In genomic region chr11:4946947-4947812, GRCm38 (mm10) we compare ENCODE assay signal across 8 mouse cellular contexts. TPM values are rescaled to one million over a fixed set of nuclear protein-coding genes. Genes with fewer than 3 reads are reported as not detected.
DNase-seq lines count a peak whose midpoint lies in the region; ATAC-seq lines count a peak whose summit lies in the region.

No protein-coding gene starts in this region.

- H3K4me3 ChIP-seq in intestine, embryonic 14.5 days (ENCODE audit: low read depth, low read length), result peak overlapping the region; percentile 47

- H3K4me2 ChIP-seq in intestine, embryonic 14.5 days (ENCODE audit: low read length), result peak overlapping the region; percentile 86

- no peak overlapping the region for H3K27ac ChIP-seq in intestine, embryonic 14.5 days (ENCODE audit: low read depth)

- peak; percentile 98 for DNase-seq in MN1 (ENCODE audit: low spot score)
- DNase-seq in cerebellum, adult 11-12 months, result peak; percentile 52
- peak; percentile 75 for DNase-seq in intestine, embryonic 14.5 days (ENCODE audit: low spot score)
- peak; percentile 86 to 87 for DNase-seq in left cerebral cortex, adult 9 months (ENCODE audit: low spot score in 2 of 2)
- peak; percentile 92 for DNase-seq in right cerebral cortex, postnatal 25 days
- peak; percentile 13 to 28 for DNase-seq in urinary bladder, postnatal 36 days (ENCODE audit: low spot score in 2 of 2)

- no peaks in the 10 kb centered on the region for H3K9me3 ChIP-seq in intestine, embryonic 14.5 days (ENCODE audit: control insufficient read depth, low read length)

- H3K9ac ChIP-seq in intestine, embryonic 14.5 days (ENCODE audit: low read length), result peak overlapping the region; percentile 27; the same call in 1 of the 2 replicates

- H3K36me3 ChIP-seq in intestine, embryonic 14.5 days (ENCODE audit: control insufficient read depth, insufficient read depth, low read length), result no peaks in the 10 kb centered on the region

- ATAC-seq in frontal cortex, adult (ENCODE audit: low TSS enrichment), result peak; percentile 81
- peak; percentile 81 for ATAC-seq in intestine, embryonic 14.5 days (replicated peaks; ENCODE audit: low FRiP score, low TSS enrichment, low read depth)
- ATAC-seq in megakaryocyte, adult 5-6 weeks (ENCODE audit: poor library complexity, severe bottlenecking), result peak; percentile 27

- H3K4me1 ChIP-seq in intestine, embryonic 14.5 days (replicated peaks; ENCODE audit: control insufficient read depth, insufficient read depth, low read length), result peaks cover 6% of the 10 kb centered on the region; the same call in 1 of the 2 replicates

- peaks cover 78% of the 10 kb centered on the region for H3K27me3 ChIP-seq in intestine, embryonic 14.5 days (replicated peaks; ENCODE audit: control insufficient read depth, insufficient read depth, low read length)

- WGBS in intestine, embryonic 14.5 days, result under 1% methylated on average over 112 of the region's 120 CpGs

RNA-seq across cellular contexts. Expression of gene Nefh, which starts 0.7 kb away (rescaled TPM):
- 1.1 and 1.2 TPM in 2 replicates for polyA plus RNA-seq in intestine, embryonic 14.5 days (2014; fragmentation: Nextera tagmentation; extraction: Ambion mirVana)
- 0.21 and 0.33 TPM in 2 replicates for total RNA-seq in megakaryocyte, adult 5-6 weeks (2015)
- 0.22 and 0.28 TPM in 2 replicates for total RNA-seq in megakaryocyte, adult 5-6 weeks (2017)

RNA-seq across cellular contexts. Expression of gene Ap1b1, which starts 39.4 kb away (rescaled TPM):
- 56.0 and 58.9 TPM in 2 replicates for polyA plus RNA-seq in intestine, embryonic 14.5 days (2014; fragmentation: Nextera tagmentation; extraction: Ambion mirVana)
- 38.8 and 39.4 TPM in 2 replicates for total RNA-seq in megakaryocyte, adult 5-6 weeks (2015)
- 37.0 and 38.3 TPM in 2 replicates for total RNA-seq in megakaryocyte, adult 5-6 weeks (2017)

RNA-seq across cellular contexts. Expression of gene Thoc5, which starts 52.1 kb away (rescaled TPM):
- polyA plus RNA-seq in intestine, embryonic 14.5 days (2014; fragmentation: Nextera tagmentation; extraction: Ambion mirVana), result 38.4 and 41.6 TPM in 2 replicates
- total RNA-seq in megakaryocyte, adult 5-6 weeks (2015), result 14.0 and 16.5 TPM in 2 replicates
- total RNA-seq in megakaryocyte, adult 5-6 weeks (2017), result 31.6 and 32.3 TPM in 2 replicates

Comparison
In these comparisons a context has a peak if more than half of its experiments do, and no peak if none do; other contexts are left out.
1. DNase-seq: peak in every context shown above with its lines; median percentile 98 in MN1; 92 in right cerebral cortex, postnatal 25 days; 86 in left cerebral cortex, adult 9 months; 75 in intestine, embryonic 14.5 days; 52 in cerebellum, adult 11-12 months; 20 in urinary bladder, postnatal 36 days.
2. ATAC-seq: peak in every context shown above with its lines; median percentile 81 in frontal cortex, adult; 81 in intestine, embryonic 14.5 days; 27 in megakaryocyte, adult 5-6 weeks.